Mouse (Mus musculus) B cell, adult 2 months (primary cell): Measurements from ENCODE around the gene Emsy.

Experiments used
- DNase-seq, 2 experiments: peaks; one replicate each; pipeline ENCODE4 v3.0.0; 2022

Emsy gene

GRCm38 (mm10) chr7:98574771-98575191 lies 81.8 kb downstream of the Emsy start:
- no peak for DNase-seq

- DNase-seq = no peak
Measured at GRCm38 (mm10) chr7:98574271-98574670, 82.3 kb downstream of the Emsy start.

- DNase-seq = no peak
Measured at GRCm38 (mm10) chr7:98573231-98573781, 83.3 kb downstream of the Emsy start.

GRCm38 (mm10) chr7:98572223-98572868 lies 84.2 kb downstream of the Emsy start:
- no peak for DNase-seq

- no peak for DNase-seq
Measured at GRCm38 (mm10) chr7:98570824-98571505, 85.6 kb downstream of the Emsy start.

- no peak for DNase-seq
Measured at GRCm38 (mm10) chr7:98567056-98567455, 89.5 kb downstream of the Emsy start.

GRCm38 (mm10) chr7:98564607-98565364 lies 91.8 kb downstream of the Emsy start:
- DNase-seq = peak; percentile 35 to 46

- DNase-seq = no peak
Measured at GRCm38 (mm10) chr7:98563991-98564390, 92.6 kb downstream of the Emsy start.

GRCm38 (mm10) chr7:98562966-98563365 lies 93.6 kb downstream of the Emsy start:
- no peak for DNase-seq

GRCm38 (mm10) chr7:98562186-98562585 lies 94.4 kb downstream of the Emsy start:
- no peak for DNase-seq

- no peak for DNase-seq
Measured at GRCm38 (mm10) chr7:98561556-98562164, 94.9 kb downstream of the Emsy start.

- DNase-seq = no peak
Measured at GRCm38 (mm10) chr7:98558128-98558921, 98.3 kb downstream of the Emsy start.

- no peak for DNase-seq
Measured at GRCm38 (mm10) chr7:98556767-98557394, 99.7 kb downstream of the Emsy start.

- no peak for DNase-seq
Measured at GRCm38 (mm10) chr7:98551041-98551440, 105.5 kb downstream of the Emsy start.

- no peak for DNase-seq
Measured at GRCm38 (mm10) chr7:98550596-98550995, 106.0 kb downstream of the Emsy start.

GRCm38 (mm10) chr7:98548839-98549238 lies 107.7 kb downstream of the Emsy start:
- no peak for DNase-seq

- no peak for DNase-seq
Measured at GRCm38 (mm10) chr7:98544556-98544955, 112.0 kb downstream of the Emsy start.

- DNase-seq = no peak
Measured at GRCm38 (mm10) chr7:98543853-98544370, 112.7 kb downstream of the Emsy start.

GRCm38 (mm10) chr7:98542731-98543142 lies 113.8 kb downstream of the Emsy start:
- DNase-seq = no peak

GRCm38 (mm10) chr7:98542267-98542666 lies 114.3 kb downstream of the Emsy start:
- no peak for DNase-seq

GRCm38 (mm10) chr7:98541564-98541963 lies 115.0 kb downstream of the Emsy start:
- DNase-seq = no peak
